Mouse (Mus musculus) heart, postnatal 0 days (tissue): ENCODE measurements at regions not wholly inside any gene's neighbourhood (a gene's known extent, or its start where the extent isn't known, plus 50 kb on each side); places are given as distances from the start of the nearest gene placed in this dataset.

Experiments
- CTCF ChIP-seq: IDR thresholded peaks from 2 replicates; pipeline ENCODE4 v1.5.1; 2016; ENCODE audit warnings: antibody characterized with exemption, control low read depth, low read depth
- EP300 ChIP-seq: IDR thresholded peaks from 2 replicates; pipeline ENCODE4 v1.6.1; 2016; ENCODE audit warnings: antibody characterized with exemption, low read depth

GRCm38 (mm10) chrX:159156976-159157375 lies 53.1 kb upstream of the Rps6ka3 start:
- no peak for TF ChIP-seq EP300
- TF ChIP-seq CTCF, result no peak
